Mouse (Mus musculus) midbrain, postnatal 0 days (tissue): Measurements from ENCODE around the gene Cacna1h. TPM values are rescaled to one million over a fixed set of nuclear protein-coding genes. Genes with fewer than 3 reads are reported as not detected.

Experiments used
- ATAC-seq: fragments of 200-750 bp; cut with Nextera tagmentation; 2 replicates; pipeline ENCODE4 v1.8.0; 2017; ENCODE audit warnings: moderate number of reproducible peaks, mild to moderate bottlenecking, moderate TSS enrichment, moderate library complexity; ENCODE audit not compliant: low FRiP score
- DNase-seq: peaks from one replicate; pipeline ENCODE4 v3.0.0-alpha.2; 2015; ENCODE audit warnings: low spot score
- H3K27ac ChIP-seq: fragments of 300-500 bp; sonication (generic); 2 replicates; pipeline ENCODE4 v1.5.1; 2014; ENCODE audit warnings: low read depth, mild to moderate bottlenecking, low read length, mixed read lengths
- H3K27me3 ChIP-seq: fragments of 300-500 bp; sonication (generic); 2 replicates; pipeline ENCODE4 v1.6.1; 2014; ENCODE audit warnings: low read length, control low read depth, mixed read lengths; ENCODE audit not compliant: insufficient read depth
- H3K36me3 ChIP-seq: fragments of 300-500 bp; sonication (generic); 2 replicates; pipeline ENCODE4 v1.6.1; 2014; ENCODE audit warnings: low read length, control low read depth, mixed read lengths; ENCODE audit not compliant: insufficient read depth
- H3K4me1 ChIP-seq: fragments of 300-500 bp; sonication (generic); 2 replicates; pipeline ENCODE4 v1.6.1; 2014; ENCODE audit warnings: mild to moderate bottlenecking, control low read depth, antibody characterized with exemption, low read length, mixed read lengths; ENCODE audit not compliant: insufficient read depth
- H3K4me2 ChIP-seq: fragments of 300-500 bp; sonication (generic); 2 replicates; pipeline ENCODE4 v1.6.1; 2014; ENCODE audit warnings: low read depth, mild to moderate bottlenecking, low read length, mixed read lengths; ENCODE audit not compliant: poor library complexity, severe bottlenecking
- H3K4me3 ChIP-seq: fragments of 300-500 bp; sonication (generic); 2 replicates; pipeline ENCODE4 v1.5.1; 2014; ENCODE audit warnings: low read depth, mild to moderate bottlenecking, low read length, moderate library complexity
- H3K9ac ChIP-seq: fragments of 300-500 bp; sonication (generic); replicated peaks from 2 replicates; pipeline ENCODE4 v1.6.1; 2014; ENCODE audit warnings: mild to moderate bottlenecking, low read length, moderate library complexity, mixed read lengths; ENCODE audit not compliant: poor library complexity, severe bottlenecking
- H3K9me3 ChIP-seq: fragments of 300-500 bp; sonication (generic); 2 replicates; pipeline ENCODE4 v1.6.1; 2016; ENCODE audit warnings: low read length, control low read depth
- CTCF ChIP-seq: IDR thresholded peaks from 2 replicates; pipeline ENCODE4 v1.5.1; 2016; ENCODE audit warnings: antibody characterized with exemption, mild to moderate bottlenecking
- WGBS: fragments of 180-500 bp; shearing (Covaris S2); extraction: QIAGEN DNeasy Blood & Tissue Kit; methylation state at CpG from one replicate; pipeline ENCODE4 v1.1.7; 2014; 5-methylcytosine and 5-hydroxymethylcytosine counted together
- polyA plus RNA-seq: library from polyadenylated mRNA; unstranded; fragments of >200 nt; fragmentation: Nextera tagmentation; extraction: Ambion mirVana; gene quantifications from 2 replicates; pipeline ENCODE4 v1.2.1, GENCODE M21; 2015
- total RNA-seq: library from RNA; depleted of rRNA; stranded (reverse); fragments of >200 nt; gene quantifications from 2 replicates; pipeline ENCODE4 v1.2.3, GENCODE M21; 2014

Gene Cacna1h
- total and polyA plus RNA-seq, 2 experiments from 2014 or later = 9.5 to 117 TPM

- WGBS = 2% methylated on average over 38 of the region's 38 CpGs
- Histone ChIP-seq H3K9me3 (no peaks in the 10 kb centered on the region), H3K9ac (peak overlapping the region; percentile 50), H3K4me1 (no peaks in the 10 kb centered on the region), H3K36me3 (no peaks in the 10 kb centered on the region), H3K27me3 (peaks cover 9% of the 10 kb centered on the region), H3K4me3 (peak overlapping the region; percentile 39), H3K4me2 (peak overlapping the region; percentile 75), H3K27ac (no peak overlapping the region)
- DNase-seq = peak; percentile 80
- ATAC-seq = peak; percentile 58
- TF ChIP-seq CTCF = peak; percentile 72
Observed at GRCm38 (mm10) chr17:25474330-25475077, 40.9 kb upstream of the Cacna1h start.

GRCm38 (mm10) chr17:25472044-25472443, 38.5 kb upstream of the Cacna1h start:
- Histone ChIP-seq H3K9me3 (no peaks in the 10 kb centered on the region), H3K4me3 (0 out of 2 replicates have a peak overlapping the region, but pooled peaks have one; percentile 2), H3K27ac (no peak overlapping the region), H3K27me3 (peaks cover 8% of the 10 kb centered on the region), H3K9ac (no peak overlapping the region), H3K4me2 (peak overlapping the region; percentile 13; the same call in 1 of the 2 replicates), H3K4me1 (no peaks in the 10 kb centered on the region), H3K36me3 (no peaks in the 10 kb centered on the region)
- WGBS = 56% methylated on average over 14 of the region's 14 CpGs
- ATAC-seq (no peak), DNase-seq (no peak)
- no peak for TF ChIP-seq CTCF

- WGBS = 33% methylated on average over 8 of the region's 8 CpGs
- H3K9me3 ChIP-seq = no peaks in the 10 kb centered on the region
- no peak overlapping the region for H3K9ac ChIP-seq
- no peaks in the 10 kb centered on the region for H3K36me3 ChIP-seq
- H3K27me3 ChIP-seq = peaks cover 5% of the 10 kb centered on the region; the same call in 1 of the 2 replicates
- TF ChIP-seq CTCF = no peak
- peak overlapping the region; percentile 13; the same call in 1 of the 2 replicates for H3K4me2 ChIP-seq
- DNase-seq (peak; percentile 82), ATAC-seq (no peak)
- no peak overlapping the region for H3K27ac ChIP-seq
- H3K4me1 ChIP-seq = no peaks in the 10 kb centered on the region
- peak overlapping the region; percentile 2; the same call in 1 of the 2 replicates for H3K4me3 ChIP-seq
Observed at GRCm38 (mm10) chr17:25471418-25471817, 37.8 kb upstream of the Cacna1h start.

GRCm38 (mm10) chr17:25469798-25470197, 36.2 kb upstream of the Cacna1h start:
- ATAC-seq (peak; percentile 57), DNase-seq (peak; percentile 89)
- 27% methylated on average over 7 of the region's 8 CpGs for WGBS

GRCm38 (mm10) chr17:25468301-25468700, 34.7 kb upstream of the Cacna1h start:
- no peak overlapping the region for H3K9ac ChIP-seq
- no peak overlapping the region for H3K4me3 ChIP-seq
- no peaks in the 10 kb centered on the region for H3K9me3 ChIP-seq
- peaks cover 5% of the 10 kb centered on the region; the same call in 1 of the 2 replicates for H3K27me3 ChIP-seq
- H3K4me1 ChIP-seq = no peaks in the 10 kb centered on the region
- no peak overlapping the region for H3K27ac ChIP-seq
- WGBS = 79% methylated on average over 6 of the region's 6 CpGs
- no peak for TF ChIP-seq CTCF
- ATAC-seq (no peak), DNase-seq (no peak)
- H3K36me3 ChIP-seq = no peaks in the 10 kb centered on the region
- no peak overlapping the region for H3K4me2 ChIP-seq

More at GRCm38 (mm10) chr17:25469798-25470197, 36.2 kb upstream of the Cacna1h start:
- Histone ChIP-seq H3K4me1 (no peaks in the 10 kb centered on the region), H3K36me3 (no peaks in the 10 kb centered on the region), H3K27me3 (peaks cover 5% of the 10 kb centered on the region; the same call in 1 of the 2 replicates), H3K27ac (no peak overlapping the region), H3K4me2 (0 out of 2 replicates have a peak overlapping the region, but pooled peaks have one; percentile 0), H3K9me3 (no peaks in the 10 kb centered on the region), H3K9ac (no peak overlapping the region), H3K4me3 (no peak overlapping the region)
- TF ChIP-seq CTCF = peak; percentile 90

GRCm38 (mm10) chr17:25467781-25468180, 34.2 kb upstream of the Cacna1h start:
- H3K9ac ChIP-seq = no peak overlapping the region
- H3K27ac ChIP-seq = no peak overlapping the region
- H3K36me3 ChIP-seq = no peaks in the 10 kb centered on the region
- no peaks in the 10 kb centered on the region for H3K4me1 ChIP-seq
- H3K4me2 ChIP-seq = no peak overlapping the region
- no peak overlapping the region for H3K4me3 ChIP-seq
- peaks cover 1% of the 10 kb centered on the region; the same call in 1 of the 2 replicates for H3K27me3 ChIP-seq
- no peak for DNase-seq
- ATAC-seq = no peak
- WGBS = 77% methylated on average over 6 of the region's 6 CpGs
- no peak for TF ChIP-seq CTCF
- H3K9me3 ChIP-seq = no peaks in the 10 kb centered on the region
